Mouse (Mus musculus) left cerebral cortex, postnatal 36 days (tissue): Measurements from ENCODE around the gene Cxcl9. TPM values are rescaled to one million over a fixed set of nuclear protein-coding genes. Genes with fewer than 3 reads are reported as not detected.
"Not testable (repeated sequence)": the region's sequence is repeated elsewhere in the genome, so short reads cannot be mapped to it uniquely, and the experiment has no call there.

Experiments
- DNase-seq, 2 experiments: peaks; one replicate each; pipeline ENCODE4 v3.0.0; 2021 to 2022; ENCODE audit warnings: low spot score in 2 of 2, mixed read lengths in 1 of 2
- intact Hi-C: fragments of 180-260 bp; cut with DNase I; formaldehyde crosslinking; loops from one replicate; pipeline ENCODE4 v1.15.1; 2025
- total RNA-seq, 2 experiments: library from RNA; stranded (reverse); gene quantifications; 2 replicates each; pipeline ENCODE4 v1.2.3; 2021

The Cxcl9 gene
- not detected for total RNA-seq

- intact Hi-C loops, result no loop called here
- DNase-seq, result no peak
Measured at GRCm38 (mm10) chr5:92327929-92328328, at the start of gene Cxcl9. Gene Cxcl9, minus strand, starts transcription at chr5:92328079.

DNA sequence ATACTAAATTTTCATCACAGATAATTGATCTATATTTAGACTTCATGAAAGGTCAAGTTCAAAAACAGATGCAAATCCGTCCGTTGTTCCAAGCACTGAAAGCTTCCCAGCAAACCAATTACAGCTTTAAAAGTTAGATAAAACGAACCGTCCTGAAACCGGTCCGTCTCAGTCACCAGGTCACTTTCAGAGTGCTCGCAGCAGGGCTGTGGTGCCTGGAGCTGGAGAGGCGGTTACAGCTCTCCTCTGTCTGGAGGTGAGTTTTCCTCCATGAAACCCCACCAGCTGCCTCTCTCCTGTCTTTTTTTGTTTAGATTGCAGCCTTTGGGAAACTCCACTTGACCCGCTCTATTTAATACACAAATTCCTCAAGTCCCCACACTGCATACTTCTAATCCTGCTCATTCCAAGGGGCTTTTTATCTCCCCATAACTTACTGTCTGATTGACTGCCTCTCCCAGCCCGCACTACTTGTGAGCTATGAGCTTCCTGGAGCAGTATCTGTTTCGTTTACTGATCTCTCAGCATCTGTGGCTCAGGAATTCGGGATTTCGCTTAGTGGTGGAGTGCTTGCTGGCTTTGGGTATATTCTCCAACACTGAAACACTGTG is 49.0 kb upstream of the Cxcl9 start:
- DNase-seq, result no peak
- intact Hi-C loops, result no loop called here

DNA sequence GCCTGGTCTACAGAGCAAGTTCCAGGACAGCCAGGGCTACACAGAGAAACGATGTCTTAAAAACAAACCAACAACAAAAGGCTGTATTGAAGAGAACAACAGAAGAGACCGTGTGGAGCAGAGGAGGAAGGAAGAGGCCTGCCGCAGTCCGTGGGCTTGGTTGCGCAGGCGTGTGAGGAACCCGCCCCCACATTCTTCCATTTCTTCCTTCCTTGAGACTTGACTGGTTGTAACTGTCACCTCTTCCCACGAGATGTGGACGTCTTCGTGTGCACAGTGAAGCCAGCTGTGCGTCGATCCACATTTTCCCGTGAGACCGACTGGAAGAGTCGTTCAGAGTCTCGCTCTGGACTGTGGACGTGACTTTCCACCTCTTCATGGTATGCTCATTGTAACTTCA is 47.5 kb upstream of the Cxcl9 start:
- intact Hi-C loops, result no loop called here
- DNase-seq, result no peak

DNA sequence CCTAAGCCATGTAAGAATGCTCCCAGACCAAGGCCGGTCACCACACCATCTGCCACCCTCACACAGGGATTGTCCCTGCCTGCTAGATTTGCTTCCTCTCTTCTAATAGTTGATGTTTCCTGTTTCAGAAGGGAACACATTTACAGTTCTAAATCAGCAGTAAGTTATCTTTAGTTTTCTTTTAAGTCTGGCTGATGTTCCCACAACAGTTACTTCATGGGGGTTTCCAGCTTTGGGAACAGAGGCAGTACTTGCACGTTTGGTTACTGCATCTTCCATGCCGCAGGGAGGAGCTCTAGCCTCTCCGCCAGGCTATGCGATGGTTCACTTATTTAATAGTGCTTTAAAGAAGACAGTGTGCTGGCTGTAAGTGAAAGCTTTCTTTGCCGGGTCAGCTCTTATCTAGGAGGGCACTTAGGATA is 46.9 kb upstream of the Cxcl9 start:
- intact Hi-C loops, result no loop called here

GRCm38 (mm10) chr5:92372605-92373004 is 44.7 kb upstream of the Cxcl9 start:
- intact Hi-C loops, result no loop called here
- DNase-seq, result no peak

More for the DNA sequence above, 46.9 kb upstream of the Cxcl9 start:
- no peak for DNase-seq

DNA sequence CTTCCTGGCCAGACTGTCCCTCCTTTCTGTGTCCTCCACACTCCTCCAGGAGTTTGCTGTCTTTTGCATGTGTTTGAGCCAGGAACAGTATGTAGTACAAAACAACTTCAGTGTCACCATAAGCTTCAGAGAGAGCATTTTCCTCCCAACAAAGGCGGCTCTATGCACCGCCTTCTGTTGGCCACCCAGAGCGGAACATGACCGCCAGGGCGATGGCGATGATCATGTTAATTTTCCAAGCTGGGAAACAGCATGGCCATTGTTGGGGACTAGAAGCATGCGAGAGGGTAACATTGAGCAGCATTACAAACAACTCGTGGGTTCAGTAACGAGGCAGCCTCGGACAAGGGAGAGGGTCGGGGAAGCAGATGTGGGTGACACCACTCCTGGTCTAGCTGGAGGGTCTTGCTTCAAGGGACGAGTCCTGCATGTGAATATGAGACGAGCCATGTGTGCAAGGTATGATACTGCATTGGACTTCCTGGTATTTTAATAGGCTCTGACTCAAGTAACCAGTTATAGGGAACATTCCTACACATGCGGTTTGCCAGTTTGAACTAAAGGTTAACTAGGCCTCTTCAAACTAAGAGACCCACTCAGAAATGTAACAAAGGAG is 43.6 kb upstream of the Cxcl9 start:
- no peak for DNase-seq
- intact Hi-C loops, result no loop called here

DNA sequence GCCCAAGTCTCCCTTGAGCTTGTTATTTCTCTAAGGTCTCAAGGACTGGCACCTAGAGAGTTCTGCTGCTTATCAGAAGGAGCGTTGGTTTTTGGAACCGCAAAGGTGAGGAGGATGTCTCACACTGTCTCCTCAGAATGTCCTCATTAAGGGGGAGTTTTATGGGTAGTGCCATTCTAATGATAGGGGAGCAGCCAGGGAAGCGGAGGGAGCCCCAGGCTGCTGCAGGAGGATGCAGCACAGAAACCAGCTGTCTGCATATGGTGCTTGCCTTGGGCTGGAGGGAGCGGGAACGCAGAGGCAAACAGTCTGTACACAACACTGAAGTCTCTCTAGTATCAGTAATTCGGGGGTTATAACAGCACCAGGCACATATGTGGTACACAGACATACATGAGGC is 43.0 kb upstream of the Cxcl9 start:
- intact Hi-C loops, result no loop called here
- DNase-seq, result no peak

DNA sequence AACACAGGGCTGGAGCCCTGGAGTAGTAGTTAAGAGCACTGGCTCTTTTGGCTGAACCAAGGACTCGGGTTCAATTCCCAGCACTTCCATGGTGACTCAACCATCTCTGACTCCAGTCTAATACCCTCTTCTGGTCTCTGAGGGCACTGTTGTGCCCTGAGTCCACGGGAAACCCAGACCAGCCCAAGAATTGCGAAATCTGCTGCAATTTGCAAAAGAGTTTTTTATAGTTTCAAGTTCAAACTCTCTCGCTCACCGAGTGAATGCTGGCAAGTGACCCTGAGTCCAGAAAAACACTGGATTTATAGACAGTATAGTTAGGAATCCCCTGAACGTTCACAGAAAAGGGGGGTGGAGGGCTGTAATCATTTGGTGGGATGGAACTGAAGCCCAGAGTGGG is 42.5 kb upstream of the Cxcl9 start:
- DNase-seq, result no peak
- intact Hi-C loops, result no loop called here

GRCm38 (mm10) chr5:92369151-92369994 is 41.5 kb upstream of the Cxcl9 start:
- peak; percentile 45 to 51 for DNase-seq
- intact Hi-C loops, result no loop called here

DNA sequence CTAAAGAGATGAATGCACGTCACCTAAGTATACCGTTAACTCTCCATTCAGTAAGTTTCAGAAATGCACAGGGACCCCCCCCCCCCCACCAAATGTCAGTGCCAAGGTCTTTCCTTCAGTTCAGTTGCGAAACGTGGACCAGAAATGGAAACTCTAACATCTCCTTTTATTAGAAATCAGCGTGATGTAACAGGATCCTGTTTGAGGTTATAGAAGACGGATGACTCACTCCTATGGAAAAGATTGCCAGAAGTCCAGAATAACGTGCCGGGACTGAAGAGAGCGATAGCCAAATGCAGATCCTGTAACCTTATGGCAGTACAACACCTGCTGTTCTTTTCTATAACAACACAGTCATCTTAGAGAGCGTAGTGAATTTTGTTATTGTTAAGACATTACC is 40.5 kb upstream of the Cxcl9 start:
- intact Hi-C loops, result no loop called here
- DNase-seq, result no peak

DNA sequence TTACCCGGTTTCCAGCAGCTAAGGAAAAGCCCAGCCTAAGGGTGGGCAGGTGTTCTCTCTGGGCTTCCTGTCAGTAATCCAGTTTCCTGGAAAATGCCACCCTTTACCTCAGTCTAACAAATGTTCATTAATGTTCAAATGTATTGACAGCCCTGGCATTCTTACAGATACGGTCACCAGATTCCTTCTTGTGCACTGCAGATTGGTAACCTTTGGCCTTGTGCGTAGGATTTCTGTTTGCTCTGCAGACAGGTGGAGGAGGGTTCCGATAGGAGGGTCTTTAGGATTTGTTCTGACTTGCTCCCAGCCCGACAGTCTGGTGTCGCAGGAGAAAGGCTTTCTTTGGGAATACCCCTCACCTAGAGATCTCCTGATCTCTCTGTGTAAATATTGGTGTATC is 38.7 kb upstream of the Cxcl9 start:
- DNase-seq, result no peak
- intact Hi-C loops, result no loop called here

DNA sequence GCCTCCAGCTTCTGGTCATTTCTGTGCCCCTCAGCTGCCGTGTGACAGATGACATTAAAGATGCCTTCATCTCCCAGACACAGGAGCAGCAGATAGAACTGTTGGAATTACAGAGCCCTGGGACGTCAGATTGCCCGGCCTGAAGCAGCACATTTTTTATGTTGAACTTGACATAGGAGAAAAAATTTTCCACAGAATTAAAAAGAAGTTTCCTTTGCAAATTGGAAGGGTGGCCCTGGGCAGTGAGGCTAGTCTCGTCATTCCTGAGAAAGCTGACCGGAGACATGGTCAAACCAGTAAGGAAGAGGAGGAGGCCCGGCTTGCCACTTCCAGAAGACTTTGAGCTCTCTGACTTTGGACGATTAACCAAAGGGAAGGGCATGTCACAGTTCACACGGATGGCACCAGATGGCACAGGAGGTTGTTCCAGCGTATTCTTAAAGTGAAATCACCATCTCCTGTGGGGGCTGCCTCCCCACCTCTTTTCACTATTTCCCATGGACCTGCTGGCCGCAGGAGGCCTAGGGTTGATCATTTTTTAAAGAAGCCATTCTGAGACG is 37.3 kb upstream of the Cxcl9 start:
- intact Hi-C loops, result no loop called here
- no peak for DNase-seq

DNA sequence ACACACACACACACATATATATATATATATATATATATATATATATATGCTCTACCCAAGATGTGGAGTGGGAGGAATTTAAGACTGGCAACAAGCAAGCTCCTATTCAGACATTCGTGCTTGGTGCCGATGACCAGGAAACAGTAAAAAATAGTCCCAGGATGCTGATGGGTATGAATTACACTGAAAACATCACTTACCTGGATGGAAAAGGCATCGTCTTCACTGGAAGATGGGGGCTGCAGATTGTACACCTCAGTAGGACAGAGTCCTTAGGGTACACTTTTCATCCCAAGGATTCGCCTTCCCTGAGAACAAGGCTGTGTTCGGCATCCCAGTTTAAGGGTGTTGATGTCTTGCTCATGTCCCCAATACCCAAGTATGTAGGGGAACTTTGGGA is 36.1 kb upstream of the Cxcl9 start:
- intact Hi-C loops, result no loop called here
- no peak for DNase-seq

DNA sequence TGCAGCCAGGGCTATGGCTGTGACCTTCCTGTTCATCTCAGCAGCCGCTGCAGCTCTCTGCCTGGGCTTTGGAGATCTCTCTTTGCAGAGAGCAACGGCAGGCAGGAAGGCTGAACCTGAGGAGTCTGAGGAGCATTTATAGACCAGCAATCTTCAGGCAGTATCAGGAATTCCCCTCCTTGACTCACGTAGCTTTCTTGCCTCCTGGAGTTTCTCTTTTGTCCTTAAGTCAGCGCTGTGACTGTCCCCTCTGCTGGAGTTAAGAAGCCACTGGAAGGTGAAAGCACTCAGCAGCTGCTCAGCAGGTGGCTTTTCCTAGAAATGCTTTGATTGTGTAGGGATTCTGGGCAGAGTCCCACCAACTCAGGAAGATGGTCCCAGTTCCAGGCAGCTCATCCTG is 35.3 kb upstream of the Cxcl9 start:
- intact Hi-C loops, result no loop called here
- DNase-seq, result no peak

DNA sequence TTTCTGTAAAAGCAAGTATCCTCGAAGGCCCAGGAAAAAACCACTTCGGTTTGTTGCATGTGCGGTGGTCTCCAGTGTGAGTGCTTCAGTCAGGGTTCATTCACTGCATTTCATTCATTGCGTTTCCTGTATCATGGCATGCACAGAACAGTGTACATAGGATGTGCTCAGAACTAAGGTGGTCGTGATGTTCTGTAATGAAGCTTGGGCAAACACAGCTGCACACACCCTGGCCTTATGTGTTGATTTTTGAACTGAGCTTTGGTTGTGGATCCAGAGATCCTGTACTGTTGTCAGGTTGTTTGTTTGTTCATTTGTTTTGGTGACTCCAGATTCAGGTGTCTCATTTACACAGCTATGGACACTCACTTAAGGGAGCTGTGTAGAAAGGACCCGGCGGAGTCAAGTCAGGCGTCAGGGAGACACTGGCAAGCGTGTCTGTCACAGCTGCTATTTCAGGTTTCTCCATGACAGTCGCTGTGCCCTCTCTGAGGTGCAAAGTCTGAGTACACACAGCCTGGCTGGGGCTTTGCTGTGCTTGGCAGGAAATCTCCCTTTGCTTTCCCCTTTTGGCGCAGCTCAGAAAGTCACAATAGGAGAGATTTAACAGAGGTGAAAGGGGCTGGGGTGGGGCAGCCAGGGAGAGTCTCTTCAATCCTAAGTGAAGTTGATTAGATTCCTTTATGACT is 31.0 kb upstream of the Cxcl9 start:
- no peak for DNase-seq
- intact Hi-C loops, result no loop called here

GRCm38 (mm10) chr5:92358033-92358432 is 30.2 kb upstream of the Cxcl9 start:
- intact Hi-C loops, result no loop called here
- no peak for DNase-seq

GRCm38 (mm10) chr5:92353517-92353916 is 25.6 kb upstream of the Cxcl9 start:
- DNase-seq, result no peak
- intact Hi-C loops, result no loop called here

GRCm38 (mm10) chr5:92352716-92353115 is 24.8 kb upstream of the Cxcl9 start:
- DNase-seq, intact Hi-C loops: not testable (repeated sequence)

- no peak for DNase-seq
- intact Hi-C loops, result no loop called here
Measured at GRCm38 (mm10) chr5:92349731-92350130, 21.9 kb upstream of the Cxcl9 start.

GRCm38 (mm10) chr5:92348794-92349413 is 21.0 kb upstream of the Cxcl9 start, which contains the start of gene Cxcl10:
Gene Cxcl10, minus strand, starts transcription at chr5:92348889.
- peak; percentile 17 to 20 for DNase-seq
- intact Hi-C loops, result no loop called here
